Mouse (Mus musculus) frontal cortex, adult (tissue): ENCODE results near the gene Plcb4.
A peak's percentile ranks its signal among the peaks of the same experiment; 100 is the strongest.

Source experiments
- ATAC-seq: cut with Nextera tagmentation; 2 replicates; pipeline ENCODE4 v1.9.2; 2017; ENCODE audit warnings: mild to moderate bottlenecking, moderate library complexity, mixed read lengths; ENCODE audit not compliant: low TSS enrichment

The Plcb4 gene

DNA sequence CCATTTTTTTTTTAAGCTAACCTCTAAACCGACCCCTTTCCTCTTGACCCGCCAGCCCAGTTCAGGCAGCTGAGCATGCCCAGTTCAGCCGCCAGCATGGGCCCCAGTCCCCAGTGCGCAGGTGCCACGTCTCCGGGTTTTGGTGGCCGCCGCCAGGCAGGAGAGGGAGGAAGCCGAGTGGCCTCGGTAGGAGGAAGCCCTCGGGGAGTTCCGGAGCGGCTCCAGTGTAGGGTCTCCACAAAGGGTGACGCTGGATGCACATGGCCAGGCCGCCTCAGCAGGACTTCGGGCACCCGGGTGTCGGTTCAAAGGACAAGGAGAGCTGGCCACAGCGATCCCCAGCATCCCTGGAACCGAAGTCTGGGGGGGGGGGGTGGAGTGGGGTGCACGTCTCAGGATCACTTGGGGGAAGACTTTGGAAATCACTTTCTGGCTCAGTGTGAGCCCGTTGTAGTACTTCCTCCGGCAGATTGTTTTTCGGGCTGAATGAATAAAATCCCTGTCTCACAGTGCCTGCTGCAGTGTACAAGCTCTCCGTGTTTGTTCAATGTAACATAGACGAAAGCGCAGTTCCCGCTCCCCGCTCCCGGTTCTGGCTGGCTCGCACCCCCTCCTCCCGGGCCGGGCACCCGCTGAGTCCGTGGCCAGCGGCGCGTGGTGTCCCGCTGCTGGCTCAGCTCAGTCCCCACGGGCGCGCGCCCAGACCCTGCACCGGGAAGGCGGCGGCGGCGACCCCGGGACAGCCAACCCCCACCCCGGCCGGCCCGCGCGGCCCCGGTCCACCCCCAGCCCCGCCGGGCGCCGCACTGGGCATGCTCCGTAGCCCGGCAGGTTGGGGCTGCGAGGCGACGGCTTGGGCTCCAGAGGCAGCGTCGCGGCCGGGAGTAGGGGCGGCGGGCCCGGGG, at the start of gene Plcb4:
TSS of gene Plcb4 (plus strand) at position 526 of the 905 bp plus-strand sequence.
- peak; percentile 90 for ATAC-seq

DNA sequence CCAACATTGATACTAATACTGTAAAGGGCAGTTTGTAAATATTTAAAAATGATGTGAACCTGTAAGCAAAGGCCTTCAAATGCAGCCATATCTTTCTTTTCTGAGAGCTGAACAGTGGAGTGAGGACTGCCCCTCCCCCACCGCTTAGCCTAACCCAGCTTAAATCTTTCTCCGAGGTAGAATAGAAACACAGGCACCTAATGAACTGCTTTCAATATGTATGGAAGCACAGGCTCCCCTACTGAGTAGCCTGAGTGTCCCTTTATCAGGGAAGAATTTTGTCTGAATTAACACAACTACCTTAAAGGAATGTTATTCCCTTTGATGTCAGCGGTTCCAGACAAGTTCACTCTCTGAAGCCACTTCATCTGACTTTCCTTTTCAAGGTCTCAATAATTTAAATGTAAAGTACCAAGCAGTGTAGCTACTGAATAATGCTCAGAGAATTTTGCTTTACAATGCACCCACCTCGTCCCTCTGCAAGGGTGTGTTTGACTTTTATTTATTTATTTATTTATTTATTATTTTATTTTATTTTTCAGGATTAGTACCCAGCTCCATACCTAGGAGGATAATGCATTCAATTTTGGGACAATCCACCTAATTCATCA, 44.1 kb upstream of the Plcb4 start:
- ATAC-seq = no peak

DNA sequence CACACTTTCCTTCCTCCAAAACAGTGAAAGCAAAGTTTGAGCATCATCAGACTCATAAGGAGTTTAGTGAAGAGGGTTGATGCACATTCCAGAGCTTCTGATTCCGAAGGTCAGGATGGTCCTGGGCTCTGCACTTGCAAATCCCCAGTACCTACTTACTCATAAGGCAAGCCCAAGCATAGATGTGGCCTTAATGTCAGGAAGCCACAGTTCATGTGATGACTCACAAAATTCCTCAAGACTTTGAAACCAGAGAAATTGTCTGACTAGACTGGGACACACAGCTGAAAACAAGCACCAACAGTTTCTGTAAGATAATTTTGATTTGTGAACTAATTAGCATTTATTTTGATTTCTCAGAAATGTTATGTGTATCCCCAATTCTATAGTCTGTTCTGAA, 42.7 kb upstream of the Plcb4 start:
- ATAC-seq = no peak

DNA sequence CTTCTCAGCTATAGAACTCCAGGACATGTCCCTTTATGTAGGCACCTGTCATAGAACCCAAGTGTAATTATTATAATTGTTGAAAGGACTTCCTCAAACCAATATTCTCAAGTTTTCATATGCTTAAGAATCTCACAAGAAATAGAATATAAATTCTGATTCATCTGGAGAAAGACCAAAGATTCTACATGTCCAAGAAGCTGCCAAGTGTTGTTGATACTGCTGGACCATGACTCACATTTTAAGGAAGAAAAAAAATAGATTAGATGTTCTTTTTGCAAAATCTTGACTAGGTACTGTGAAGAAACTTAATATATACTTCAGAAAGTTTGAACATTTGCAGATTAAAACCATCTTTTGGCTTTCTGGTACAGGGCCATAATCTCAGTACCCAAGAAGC, 40.3 kb upstream of the Plcb4 start:
- no peak for ATAC-seq

DNA sequence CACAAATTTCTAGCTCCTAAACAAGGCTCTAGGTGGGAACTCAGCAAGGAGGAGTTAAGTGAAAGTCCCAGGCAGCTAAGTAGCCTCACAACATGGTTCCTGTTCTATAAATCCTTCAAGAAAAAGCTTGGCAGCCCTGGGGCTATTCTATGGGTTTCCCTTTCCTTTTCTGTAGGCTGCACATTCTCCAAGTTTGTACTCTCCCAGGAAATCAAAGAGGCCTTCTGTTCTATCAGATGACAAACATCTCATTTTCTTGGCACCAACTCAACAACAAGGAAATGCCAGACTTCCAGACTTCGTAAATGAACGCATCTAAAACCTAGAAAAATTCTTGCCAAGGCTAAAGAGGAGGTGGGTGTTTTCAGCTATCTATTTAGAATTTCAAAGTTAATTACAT, 38.9 kb upstream of the Plcb4 start:
- ATAC-seq = no peak

DNA sequence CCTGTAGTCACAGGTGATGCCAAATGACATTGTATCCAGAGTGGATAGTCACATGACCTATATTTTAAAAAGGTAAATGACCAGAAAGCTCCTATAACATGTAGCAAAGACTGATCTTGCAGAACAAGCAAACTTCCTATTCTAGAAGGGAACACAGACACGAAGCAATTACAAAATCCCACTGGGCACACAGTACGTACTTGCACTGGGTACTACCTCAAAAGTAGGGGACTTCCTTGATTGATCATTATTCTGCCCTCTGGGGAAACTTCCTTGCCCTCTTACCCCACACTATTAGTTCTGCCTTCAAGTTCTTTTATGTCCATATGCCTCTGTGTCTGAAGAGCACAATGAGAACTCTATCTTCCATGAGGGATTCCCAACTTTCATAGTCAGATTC, 31.0 kb upstream of the Plcb4 start:
- no peak for ATAC-seq

DNA sequence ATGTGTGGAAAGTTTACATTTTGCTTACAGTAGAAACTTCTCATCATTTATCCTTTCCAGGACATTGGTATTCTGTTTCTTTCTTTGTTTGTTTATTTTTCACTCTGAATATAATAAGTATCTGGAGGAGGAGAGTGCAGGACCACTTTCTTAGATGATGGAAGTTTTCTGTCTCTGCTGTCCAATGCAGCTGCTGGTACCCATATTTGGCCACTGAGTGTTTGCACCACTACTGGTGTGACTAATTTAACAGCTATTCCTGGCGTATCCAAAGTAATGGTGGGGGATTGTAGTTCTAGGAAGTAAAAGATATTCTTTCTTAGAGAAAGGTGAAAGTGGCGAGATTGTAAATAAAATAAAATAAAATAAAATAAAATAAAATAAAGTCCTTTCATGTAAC, 21.6 kb upstream of the Plcb4 start:
- ATAC-seq = no peak

DNA sequence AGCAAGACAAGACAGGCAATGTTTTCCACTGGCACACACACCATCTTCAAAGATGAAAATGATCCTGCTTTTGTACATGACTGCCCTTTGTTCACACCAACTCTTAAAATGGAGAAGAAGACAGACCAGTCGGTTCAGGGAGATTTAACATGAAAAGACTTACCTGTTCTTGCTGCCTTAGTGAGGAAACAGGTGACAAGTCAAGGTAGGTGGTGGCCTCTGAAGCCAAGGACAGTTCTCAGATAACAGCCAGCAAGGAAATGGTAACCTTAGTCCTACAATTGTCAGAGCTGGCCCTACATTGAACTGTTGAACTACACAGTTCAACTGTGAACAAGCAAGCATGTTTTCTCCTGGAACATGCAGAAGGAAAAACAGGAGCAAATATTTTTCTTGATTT, 17.8 kb upstream of the Plcb4 start:
- ATAC-seq = no peak

DNA sequence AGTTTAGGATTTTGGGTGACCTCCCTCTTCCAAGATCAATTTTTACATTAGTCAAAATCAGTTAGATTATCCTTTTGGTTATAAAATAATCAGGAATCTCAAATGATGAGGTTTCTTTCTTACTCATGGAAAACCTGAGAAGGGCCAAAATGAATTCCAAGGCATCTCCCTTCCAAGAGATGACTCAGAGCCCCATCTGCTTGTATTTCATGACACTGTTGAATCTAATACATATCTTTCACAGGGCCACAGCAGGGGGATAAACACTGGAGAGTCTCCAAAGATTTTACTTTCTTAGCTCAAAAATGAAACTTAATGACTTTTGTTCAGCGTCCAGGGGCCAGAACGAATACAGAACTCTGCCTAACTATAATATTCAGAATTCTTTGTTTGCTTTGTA, 17.2 kb upstream of the Plcb4 start:
- peak; percentile 52; the same call in 1 of the 2 replicates for ATAC-seq

DNA sequence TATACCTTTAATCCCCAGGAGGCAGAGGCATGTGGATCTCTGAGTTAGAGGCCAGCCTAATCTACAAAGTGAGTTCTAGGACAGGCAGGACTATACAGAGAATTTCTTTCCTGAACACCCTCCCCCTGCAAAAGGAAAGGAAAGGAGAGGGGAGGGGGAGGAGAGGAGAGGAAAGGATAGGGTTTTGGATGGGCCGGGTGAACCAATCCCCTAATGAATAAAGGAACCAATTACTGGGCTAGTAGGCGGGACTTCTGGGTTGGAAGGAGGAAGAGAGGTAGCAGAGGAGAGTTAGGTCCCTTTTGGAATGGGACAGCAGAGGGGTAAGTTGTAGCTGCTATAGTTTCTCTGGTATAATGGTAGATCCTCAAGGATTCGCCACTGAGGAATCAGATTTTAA, 12.6 kb upstream of the Plcb4 start:
- ATAC-seq = no peak

DNA sequence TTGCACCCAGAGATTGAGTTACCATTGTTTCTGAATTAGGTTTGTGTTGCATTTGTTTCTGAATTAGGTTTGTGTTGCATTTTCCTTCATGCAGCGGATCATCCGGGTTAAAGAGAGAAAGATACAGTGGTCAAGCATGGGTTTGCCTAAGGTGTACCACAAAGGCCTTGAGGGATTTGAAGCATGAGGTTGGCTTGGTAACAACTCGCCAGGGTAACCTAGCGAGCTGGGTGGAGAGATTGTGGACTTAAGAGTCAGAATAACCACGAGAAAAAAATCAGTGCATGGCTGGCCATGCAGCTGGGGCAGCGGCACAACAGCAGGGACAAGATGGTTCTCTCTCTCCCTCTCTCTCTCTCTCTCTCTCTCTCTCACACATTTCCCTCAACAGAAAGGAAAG, 12.2 kb upstream of the Plcb4 start:
- ATAC-seq = no peak

DNA sequence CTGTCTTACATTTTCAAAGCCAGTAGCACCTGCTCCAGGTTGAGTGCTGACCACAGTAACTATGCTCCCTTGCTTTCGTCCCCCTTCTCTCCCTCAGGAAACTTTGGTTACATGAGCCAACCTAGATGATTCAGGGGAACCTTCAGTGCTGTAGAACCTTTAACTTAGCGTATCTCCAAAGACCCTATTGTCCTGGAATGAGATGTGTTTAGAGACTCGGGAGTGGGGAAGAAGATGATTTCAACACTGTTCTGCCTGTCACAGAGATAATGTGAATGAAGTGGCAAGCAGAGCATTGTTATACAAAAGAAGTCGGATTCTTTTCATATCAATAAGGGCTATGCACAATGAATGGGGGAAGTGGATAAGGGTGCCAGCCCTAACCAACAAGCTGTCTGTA, 10.8 kb upstream of the Plcb4 start:
- ATAC-seq = no peak

DNA sequence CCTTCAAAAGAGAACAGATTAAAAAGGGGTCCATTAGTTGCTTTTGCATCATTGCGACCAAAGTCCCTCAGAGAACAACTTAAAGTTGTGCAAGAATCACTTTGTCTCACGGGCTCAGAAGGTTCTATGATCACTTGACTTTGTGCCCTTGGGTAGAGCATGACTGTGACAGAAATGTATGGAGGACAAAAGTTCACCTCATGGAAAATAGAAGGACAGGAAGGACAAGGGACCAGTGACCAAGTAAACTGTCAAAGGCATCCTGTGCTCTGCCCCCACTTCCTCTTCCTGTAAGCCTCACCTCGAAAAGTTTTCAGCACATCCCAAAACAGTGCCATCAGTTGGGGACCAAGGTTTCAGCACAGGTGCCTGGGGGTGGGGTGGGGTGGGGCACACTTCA, 7.9 kb upstream of the Plcb4 start:
- no peak for ATAC-seq

DNA sequence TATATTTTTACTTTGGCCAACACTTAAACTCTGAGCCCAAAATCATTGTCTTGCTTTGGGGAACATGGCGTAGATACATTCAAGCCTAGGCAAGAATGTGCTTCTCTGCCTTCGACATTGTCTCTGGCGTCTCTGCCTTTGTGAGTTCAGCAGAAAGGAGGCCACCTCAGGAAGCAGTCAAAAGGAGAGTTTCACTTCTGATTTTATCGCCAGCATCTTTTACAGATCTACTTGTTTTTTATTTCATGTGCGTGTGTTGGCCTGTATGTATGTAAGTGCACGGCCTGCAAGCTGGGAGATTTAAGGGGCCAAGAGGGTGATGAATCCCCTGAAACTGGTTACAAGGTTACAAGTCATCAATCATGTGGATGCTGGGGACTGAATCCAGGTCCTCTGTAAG, 6.8 kb upstream of the Plcb4 start:
- no peak for ATAC-seq

DNA sequence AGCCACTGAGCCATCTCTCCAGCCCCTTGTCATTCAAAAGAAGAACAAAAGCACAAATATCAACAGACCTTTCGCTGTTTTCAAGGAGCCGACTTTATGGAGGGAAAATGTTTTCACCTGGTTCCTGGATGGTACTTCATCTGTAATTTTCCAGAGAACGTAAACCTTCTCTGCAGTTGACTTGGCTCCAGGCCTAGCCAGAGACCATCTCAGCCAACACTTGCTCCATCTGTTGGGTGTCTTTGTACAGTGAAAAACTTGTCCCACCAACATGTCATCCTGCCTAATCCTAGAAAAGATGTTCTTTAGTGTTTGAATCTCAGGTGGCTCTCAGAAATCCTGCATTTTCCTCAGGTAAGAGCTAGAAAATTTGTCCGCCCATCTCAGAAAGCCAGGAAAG, 6.4 kb upstream of the Plcb4 start:
- no peak for ATAC-seq

DNA sequence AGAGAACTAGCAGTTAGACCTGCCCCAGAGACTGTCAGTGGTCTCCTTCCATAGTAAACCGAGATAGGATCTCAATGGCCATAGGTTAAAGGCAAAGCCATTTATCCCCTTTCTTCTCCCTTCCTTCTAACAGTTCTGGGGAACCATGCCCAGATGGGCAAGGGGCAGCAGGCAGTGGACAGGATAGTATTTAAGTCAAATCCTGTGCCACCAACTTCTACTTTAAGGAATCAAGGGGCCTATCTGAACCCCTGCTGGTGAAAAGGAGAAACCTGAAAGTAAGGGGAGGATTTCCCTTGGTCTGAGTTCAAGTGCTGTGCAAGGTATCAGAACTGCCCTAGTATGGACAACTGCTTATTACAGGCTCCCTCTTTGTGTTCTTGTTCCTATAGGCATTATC, 2.9 kb upstream of the Plcb4 start:
- no peak for ATAC-seq

DNA sequence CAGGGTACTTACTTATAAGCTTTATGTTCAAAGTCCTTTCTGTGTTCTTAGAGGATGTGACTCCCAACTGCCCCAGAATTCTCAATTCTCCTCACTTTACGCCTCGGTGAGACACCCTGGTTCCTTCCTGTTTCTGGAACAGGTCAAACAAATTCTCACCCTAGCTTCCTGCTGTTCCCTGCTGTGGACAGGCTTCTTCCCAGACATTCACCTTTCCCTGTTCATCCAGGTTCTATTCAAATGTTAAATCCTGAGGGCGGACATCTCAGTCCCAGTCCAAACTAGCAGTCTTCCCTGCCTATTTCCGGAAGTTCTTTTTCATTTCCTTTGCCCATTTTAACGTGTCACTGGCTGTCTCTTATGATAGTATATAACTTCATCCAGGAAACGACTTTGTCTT, 2.2 kb upstream of the Plcb4 start:
- ATAC-seq = no peak

DNA sequence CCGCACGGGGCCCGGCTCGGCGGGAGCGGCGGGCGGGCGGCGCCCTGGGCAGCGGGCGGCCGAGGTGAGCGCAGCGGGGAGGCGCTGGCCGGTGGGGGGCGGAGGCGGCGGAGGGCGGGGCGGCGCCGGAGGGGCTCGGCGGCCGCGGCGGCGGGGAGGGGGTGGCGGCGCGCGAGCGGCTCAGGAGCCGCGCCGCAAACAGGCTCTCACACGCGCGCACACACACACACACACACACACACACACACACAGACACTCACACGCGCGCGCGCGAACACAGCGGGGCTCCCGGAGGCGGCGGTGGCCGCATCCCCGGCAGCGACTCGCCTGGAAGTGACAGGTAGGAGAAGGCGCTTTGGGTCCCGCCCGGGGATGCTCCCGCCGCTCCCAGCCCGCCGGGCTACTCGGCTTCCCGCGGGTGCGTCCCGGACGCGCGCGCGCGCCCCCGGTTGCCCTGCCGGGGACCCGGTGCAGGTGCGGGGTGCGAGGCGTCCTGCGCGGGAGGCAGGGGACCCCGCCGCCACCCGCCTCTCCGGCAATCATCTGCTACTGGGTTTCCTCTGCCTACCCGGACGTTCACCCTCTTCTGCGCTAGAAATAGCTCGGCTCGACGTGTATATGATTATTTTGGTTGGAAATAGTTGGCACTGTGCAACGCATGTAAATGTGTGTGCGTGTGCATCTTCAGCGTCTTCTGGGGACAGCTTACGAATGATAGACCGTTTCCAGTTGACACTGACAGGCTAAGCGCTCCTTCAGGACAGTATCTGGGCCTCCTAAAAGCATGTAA, 775 bp downstream of the Plcb4 start:
- ATAC-seq = peak; percentile 42

DNA sequence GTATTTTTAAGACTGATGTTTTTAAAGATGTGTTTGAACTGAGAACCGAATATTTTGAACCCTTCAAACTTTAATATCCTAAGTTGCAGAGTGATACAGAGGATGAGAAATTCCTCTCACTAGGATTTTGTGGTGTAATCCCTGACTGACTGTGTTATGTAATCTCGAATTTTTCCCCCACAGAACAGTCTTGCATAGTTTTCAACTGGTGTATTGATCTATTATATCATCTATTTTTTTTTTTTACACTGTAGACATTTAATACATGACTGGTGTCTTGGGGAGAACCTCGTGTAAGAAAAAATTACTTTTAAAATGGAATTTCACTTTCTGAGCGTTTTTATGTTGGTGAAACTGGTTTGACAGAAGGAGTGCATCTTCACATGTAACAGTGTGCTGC, 2.0 kb downstream of the Plcb4 start:
- no peak for ATAC-seq

DNA sequence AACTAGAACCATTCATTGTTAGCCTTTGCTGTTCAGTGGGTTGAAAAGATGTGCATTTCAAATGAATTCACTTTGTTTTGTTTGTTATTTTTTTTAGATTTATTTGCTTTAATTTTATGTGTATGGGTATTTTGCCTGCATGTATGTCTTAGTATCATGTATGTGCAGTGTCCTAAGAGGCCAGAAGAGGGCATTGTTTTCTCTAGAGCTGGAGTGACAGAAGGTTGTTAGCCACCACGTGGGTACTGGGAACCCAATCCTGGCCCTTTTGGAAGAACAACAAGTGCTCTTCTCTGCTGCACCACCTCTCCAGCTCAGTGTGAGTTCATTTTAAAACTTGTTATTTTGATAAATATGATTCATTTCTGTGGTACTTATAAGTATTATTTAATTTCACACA, 5.0 kb downstream of the Plcb4 start:
- no peak for ATAC-seq

DNA sequence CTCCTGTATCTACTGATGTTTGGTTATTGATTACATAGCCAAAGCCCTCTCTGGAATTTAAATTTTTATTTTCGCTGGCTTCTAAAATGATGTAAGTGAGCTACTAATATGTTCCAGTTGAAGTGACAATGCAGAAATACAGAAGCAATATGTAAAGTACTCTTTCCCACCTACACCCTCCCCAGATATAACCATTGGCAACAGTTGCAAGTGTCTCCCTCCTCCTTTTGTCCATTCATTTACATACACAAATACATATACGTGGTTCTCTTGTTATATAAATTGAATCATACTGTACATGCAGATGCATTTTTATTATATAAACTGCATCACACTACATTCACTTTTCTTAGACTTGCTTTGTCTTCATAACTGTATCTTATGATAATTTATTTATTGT, 8.7 kb downstream of the Plcb4 start:
- ATAC-seq = peak; percentile 87

DNA sequence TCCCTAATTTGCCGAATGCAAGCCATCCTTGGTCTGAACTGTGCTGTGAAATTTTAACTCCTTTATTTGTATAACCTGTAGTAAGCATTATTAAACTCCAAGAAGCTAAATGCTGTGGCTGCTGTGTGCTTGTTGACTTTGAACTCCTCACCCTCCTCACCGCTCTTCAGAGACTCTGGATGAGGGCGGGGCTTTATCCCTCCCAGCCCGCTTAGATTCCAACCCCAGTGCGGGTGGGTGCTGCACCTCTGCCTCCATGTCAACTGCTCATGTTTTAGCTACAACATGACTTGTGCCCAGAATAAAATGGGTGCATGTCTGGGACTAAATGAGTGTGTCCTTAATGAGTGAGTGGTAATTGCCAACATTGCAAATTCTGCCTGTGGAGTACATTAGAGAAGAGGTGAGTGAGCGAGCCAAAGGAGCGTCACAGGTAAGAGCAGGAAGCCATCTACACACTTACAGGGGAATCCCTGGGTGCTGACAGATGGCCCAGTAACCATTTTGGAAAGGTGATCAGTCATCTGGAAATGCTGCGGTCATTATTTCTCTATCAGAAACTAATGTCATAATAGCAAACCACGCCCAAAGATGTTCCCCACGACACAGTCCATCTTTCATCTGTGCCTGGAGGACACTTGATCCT, 13.8 kb downstream of the Plcb4 start:
- no peak for ATAC-seq
